Mouse (Mus musculus) stomach, embryonic 15.5 days (tissue): ENCODE measurements around the gene Ccl17. TPM values are rescaled to one million over a fixed set of nuclear protein-coding genes. Genes with fewer than 3 reads are reported as not detected.

Experiments used
- polyA plus RNA-seq: library from polyadenylated mRNA; unstranded; fragments of >200 nt; fragmentation: Nextera tagmentation; extraction: Ambion mirVana; gene quantifications from 2 replicates; pipeline ENCODE4 v1.2.1, GENCODE M21; 2015

The Ccl17 gene
- polyA plus RNA-seq, 1 experiment from 2014 or later: not detected

Other genes with a start within 250 kb of the Ccl17 start
- gene Rspry1, start 208.5 kb upstream of the Ccl17 start, polyA plus RNA-seq: 33.0 and 34.9 TPM in 2 replicates
- gene Fam192a, start 208.5 kb upstream of the Ccl17 start, polyA plus RNA-seq: 55.6 and 61.6 TPM in 2 replicates
- 129 and 137 TPM in 2 replicates for gene Arl2bp, start 143.9 kb upstream of the Ccl17 start, polyA plus RNA-seq
- 71.7 and 79.4 TPM in 2 replicates for gene Pllp, start 114.2 kb upstream of the Ccl17 start, polyA plus RNA-seq
- not detected in 2 replicates for gene Ccl22, start 64.9 kb upstream of the Ccl17 start, polyA plus RNA-seq
- 10.1 and 14.3 TPM in 2 replicates for gene Cx3cl1, start 38.4 kb upstream of the Ccl17 start, polyA plus RNA-seq
- gene Coq9, start 27.9 kb downstream of the Ccl17 start, polyA plus RNA-seq: 75.8 and 84.2 TPM in 2 replicates
- 89.4 and 91.5 TPM in 2 replicates for gene Ciapin1, start 27.9 kb downstream of the Ccl17 start, polyA plus RNA-seq
- gene Polr2c, start 47.0 kb downstream of the Ccl17 start, polyA plus RNA-seq: 133 and 134 TPM in 2 replicates
- 26.9 and 29.8 TPM in 2 replicates for gene Dok4, start 65.9 kb downstream of the Ccl17 start, polyA plus RNA-seq
- 25.8 and 26.5 TPM in 2 replicates for gene Ccdc102a, start 107.6 kb downstream of the Ccl17 start, polyA plus RNA-seq
- 0.59 and 0.65 TPM in 2 replicates for gene Adgrg5, start 113.2 kb downstream of the Ccl17 start, polyA plus RNA-seq
- gene Adgrg1, start 164.3 kb downstream of the Ccl17 start, polyA plus RNA-seq: 42.7 and 47.9 TPM in 2 replicates
- gene Adgrg3, start 207.2 kb downstream of the Ccl17 start, polyA plus RNA-seq: 3.1 and 3.6 TPM in 2 replicates
- 0.08 TPM in 1 of 2 replicates, not detected in the other for gene Drc7, start 244.7 kb downstream of the Ccl17 start, polyA plus RNA-seq